Mouse (Mus musculus) C2C12 (cell line): Measurements from ENCODE around the gene Rpa2.

Source experiments
- CEBPB ChIP-seq: IDR thresholded peaks from one replicate; pipeline ENCODE4 v1.6.1; 2011; ENCODE audit warnings: low read depth, mild to moderate bottlenecking, control low read depth, moderate library complexity
- CTCF ChIP-seq: IDR thresholded peaks from one replicate; pipeline ENCODE4 v1.5.1; 2011; ENCODE audit not compliant: control insufficient read depth, insufficient read depth, insufficient read length
- FOSL1 ChIP-seq: IDR thresholded peaks from one replicate; pipeline ENCODE4 v1.8.0; 2011; ENCODE audit warnings: mild to moderate bottlenecking, low read length; ENCODE audit not compliant: poor library complexity, insufficient read depth, severe bottlenecking
- MYOD1 ChIP-seq: IDR thresholded peaks from one replicate; pipeline ENCODE4 v1.6.1; 2011; ENCODE audit warnings: low read depth; ENCODE audit not compliant: control insufficient read depth, insufficient read length
- USF1 ChIP-seq: IDR thresholded peaks from one replicate; pipeline ENCODE4 v1.6.1; 2011; ENCODE audit warnings: low read depth, mild to moderate bottlenecking, control low read depth, moderate library complexity

DNA sequence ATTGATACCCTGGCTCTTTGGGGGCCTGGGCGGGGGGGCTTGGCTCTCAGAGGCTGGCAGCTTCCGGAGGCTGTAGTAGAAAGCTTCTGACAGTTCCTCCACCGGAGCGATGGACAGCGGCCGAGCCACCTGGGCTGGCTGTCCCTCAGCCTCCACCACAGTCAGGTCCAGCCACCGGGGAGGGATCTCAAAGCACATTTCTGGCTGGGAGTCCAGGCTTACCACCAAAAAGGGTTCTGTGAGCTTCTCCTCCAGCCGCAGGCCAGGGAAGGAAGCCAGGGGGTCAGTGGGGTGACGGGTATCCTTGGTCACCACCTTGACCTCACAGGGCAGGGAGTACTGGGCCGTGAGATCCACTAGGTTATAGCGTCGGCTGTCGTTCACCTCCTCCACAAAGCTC is 17.1 kb downstream of the Rpa2 start:
- TF ChIP-seq CTCF (no peak), MYOD1 (no peak), CEBPB (no peak), USF1 (no peak), FOSL1 (no peak)
